Comparison of ENCODE assay signal across 20 mouse cellular contexts in the genomic region with DNA sequence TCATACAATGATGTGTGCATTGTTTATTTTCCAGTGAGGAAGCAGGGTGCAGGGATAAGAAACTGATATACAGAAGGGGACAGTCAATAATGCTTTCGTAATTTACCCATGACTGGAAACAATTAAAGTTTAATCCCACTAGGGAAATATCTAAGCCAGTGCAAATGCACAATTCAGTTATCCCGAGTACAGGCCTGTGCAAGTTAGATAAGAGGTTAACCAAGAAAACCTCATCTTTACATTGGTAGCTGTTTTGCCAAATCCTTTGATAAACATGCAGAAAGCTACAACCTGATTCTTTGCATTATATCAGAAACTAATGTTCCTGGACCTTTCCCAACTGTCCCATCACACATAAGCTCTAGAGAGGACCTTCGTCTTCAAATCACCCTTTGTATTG. TPM values are rescaled to one million over a fixed set of nuclear protein-coding genes. Genes with fewer than 3 reads are reported as not detected.
DNase-seq lines count a peak whose midpoint lies in the region; ATAC-seq and TF ChIP-seq lines count a peak whose summit lies in the region.
"Had no signal": no experiment of that assay in that cellular context is flagged by ENCODE, and none has a peak within 500 bp of the region (broad histone marks: within the 10 kb centered on the region; RNA-seq: fewer than 3 reads in every experiment).

No protein-coding gene starts in this region.

- no peak for TF ChIP-seq POLR2A in cerebellum, adult 2 months (IDR thresholded peaks at IDR 0.05; ENCODE audit: borderline replicate concordance, insufficient read depth, low read length)

- H3K27me3 ChIP-seq in liver, embryonic 11.5 days (replicated peaks; ENCODE audit: control insufficient read depth, insufficient read depth, low read length), result no peaks in the 10 kb centered on the region
- H3K27me3 ChIP-seq in midbrain, embryonic 15.5 days (replicated peaks), result no peaks in the 10 kb centered on the region
- no peaks in the 10 kb centered on the region for H3K27me3 ChIP-seq in midbrain, embryonic 16.5 days (ENCODE audit: control insufficient read depth, insufficient read depth, low read depth, low read length)
- H3K27me3 ChIP-seq in liver, embryonic 13.5 days, result no peaks in the 10 kb centered on the region
- no peaks in the 10 kb centered on the region for H3K27me3 ChIP-seq in cerebellum, adult 2 months (ENCODE audit: control insufficient read depth, insufficient read depth, low read length)
- H3K27me3 ChIP-seq: embryonic facial prominence, embryonic 13.5 days; forebrain, embryonic 13.5 days; heart, embryonic 12.5 days; hindbrain, embryonic 15.5 days had no signal

- no peak overlapping the region for H3K4me3 ChIP-seq in liver, embryonic 11.5 days (ENCODE audit: low read depth, low read length)
- no peak overlapping the region for H3K4me3 ChIP-seq in midbrain, embryonic 15.5 days
- H3K4me3 ChIP-seq in midbrain, embryonic 16.5 days (ENCODE audit: low read depth, low read length), result no peak overlapping the region
- H3K4me3 ChIP-seq in liver, embryonic 13.5 days (replicated peaks), result no peak overlapping the region
- no peak overlapping the region for H3K4me3 ChIP-seq in cerebellum, adult 2 months (replicated peaks; ENCODE audit: insufficient read depth, low read depth, low read length)
- H3K4me3 ChIP-seq: embryonic facial prominence, embryonic 13.5 days; forebrain, embryonic 13.5 days; heart, embryonic 12.5 days; hindbrain, embryonic 15.5 days had no signal

- no peak overlapping the region for H3K27ac ChIP-seq in liver, embryonic 11.5 days (ENCODE audit: low read depth, low read length)
- H3K27ac ChIP-seq in midbrain, embryonic 15.5 days, result no peak overlapping the region
- H3K27ac ChIP-seq in midbrain, embryonic 16.5 days (ENCODE audit: low read length), result no peak overlapping the region
- H3K27ac ChIP-seq in liver, embryonic 13.5 days, result no peak overlapping the region
- no peak overlapping the region for H3K27ac ChIP-seq in cerebellum, adult 2 months (ENCODE audit: insufficient read depth, low read length)
- H3K27ac ChIP-seq: embryonic facial prominence, embryonic 13.5 days; forebrain, embryonic 13.5 days; hindbrain, embryonic 15.5 days had no signal

- H3K36me3 ChIP-seq in liver, embryonic 11.5 days (ENCODE audit: control insufficient read depth, insufficient read depth, low read length), result no peaks in the 10 kb centered on the region
- no peaks in the 10 kb centered on the region for H3K36me3 ChIP-seq in midbrain, embryonic 15.5 days (replicated peaks)
- no peaks in the 10 kb centered on the region for H3K36me3 ChIP-seq in midbrain, embryonic 16.5 days (ENCODE audit: control insufficient read depth, insufficient read depth, low read length)
- no peaks in the 10 kb centered on the region for H3K36me3 ChIP-seq in liver, embryonic 13.5 days
- H3K36me3 ChIP-seq: embryonic facial prominence, embryonic 13.5 days; heart, embryonic 12.5 days; hindbrain, embryonic 15.5 days had no signal

- H3K9ac ChIP-seq in liver, embryonic 11.5 days (ENCODE audit: low read depth, low read length), result no peak overlapping the region
- H3K9ac ChIP-seq in midbrain, embryonic 15.5 days, result no peak overlapping the region
- H3K9ac ChIP-seq in midbrain, embryonic 16.5 days (ENCODE audit: low read depth, low read length), result no peak overlapping the region
- H3K9ac ChIP-seq in liver, embryonic 13.5 days, result no peak overlapping the region
- H3K9ac ChIP-seq: embryonic facial prominence, embryonic 13.5 days; forebrain, embryonic 13.5 days; forebrain, postnatal 0 days; heart, embryonic 12.5 days; hindbrain, embryonic 15.5 days had no signal

- no peak for TF ChIP-seq CTCF in cerebellum, adult 2 months (IDR thresholded peaks at IDR 0.05; ENCODE audit: borderline replicate concordance, insufficient read depth, low read depth, low read length)

- no peaks in the 10 kb centered on the region for H3K9me3 ChIP-seq in liver, embryonic 11.5 days (ENCODE audit: control insufficient read depth, low read length)
- H3K9me3 ChIP-seq in midbrain, embryonic 15.5 days, result no peaks in the 10 kb centered on the region
- H3K9me3 ChIP-seq in midbrain, embryonic 16.5 days (replicated peaks; ENCODE audit: control insufficient read depth, low read length, poor library complexity, severe bottlenecking), result no peaks in the 10 kb centered on the region
- no peaks in the 10 kb centered on the region for H3K9me3 ChIP-seq in liver, embryonic 13.5 days (replicated peaks)
- H3K9me3 ChIP-seq: embryonic facial prominence, embryonic 13.5 days; forebrain, embryonic 13.5 days; heart, embryonic 12.5 days; hindbrain, embryonic 15.5 days had no signal

- H3K4me2 ChIP-seq in liver, embryonic 11.5 days, result no peak overlapping the region
- H3K4me2 ChIP-seq in midbrain, embryonic 15.5 days, result no peak overlapping the region
- H3K4me2 ChIP-seq in midbrain, embryonic 16.5 days (ENCODE audit: low read length), result no peak overlapping the region
- no peak overlapping the region for H3K4me2 ChIP-seq in liver, embryonic 13.5 days
- H3K4me2 ChIP-seq: embryonic facial prominence, embryonic 13.5 days; forebrain, embryonic 13.5 days; heart, embryonic 12.5 days; hindbrain, embryonic 15.5 days had no signal

- H3K4me1 ChIP-seq in liver, embryonic 11.5 days (replicated peaks; ENCODE audit: control insufficient read depth, insufficient read depth, low read length), result no peaks in the 10 kb centered on the region
- no peaks in the 10 kb centered on the region; the same call in 1 of the 2 replicates for H3K4me1 ChIP-seq in midbrain, embryonic 15.5 days
- H3K4me1 ChIP-seq in midbrain, embryonic 16.5 days (ENCODE audit: control insufficient read depth, insufficient read depth, low read length), result 0 out of 2 replicates have a peak, but pooled peaks cover 2% of the 10 kb centered on the region
- H3K4me1 ChIP-seq in liver, embryonic 13.5 days (replicated peaks), result no peaks in the 10 kb centered on the region
- H3K4me1 ChIP-seq in cerebellum, adult 2 months (ENCODE audit: control insufficient read depth, insufficient read depth, low read length), result no peaks in the 10 kb centered on the region
- H3K4me1 ChIP-seq: embryonic facial prominence, embryonic 13.5 days; forebrain, embryonic 13.5 days; heart, embryonic 12.5 days; hindbrain, embryonic 15.5 days had no signal

- 0 out of 2 replicates have a peak, but pooled peaks have one; percentile 43 for ATAC-seq in liver, embryonic 11.5 days (replicated peaks; ENCODE audit: low FRiP score)
- 0 out of 2 replicates have a peak, but pooled peaks have one; percentile 17 for ATAC-seq in midbrain, embryonic 15.5 days (replicated peaks)
- ATAC-seq in midbrain, embryonic 16.5 days, result no peak
- peak; percentile 45; the same call in 1 of the 2 replicates for ATAC-seq in liver, embryonic 13.5 days (ENCODE audit: low read depth)
- ATAC-seq in megakaryocyte-erythroid progenitor cell, adult 5-6 weeks (replicated peaks; ENCODE audit: low FRiP score, low TSS enrichment, poor library complexity, severe bottlenecking), result peak; percentile 67
- ATAC-seq in erythroblast, adult 5-6 weeks (replicated peaks; ENCODE audit: low FRiP score, poor library complexity, severe bottlenecking), result no peak
- ATAC-seq: forebrain, embryonic 13.5 days; forebrain, postnatal 0 days had no signal

- whole genome bisulfite sequencing in liver, embryonic 11.5 days, result 46% methylated on average over 3 of the region's 3 CpGs
- WGBS in midbrain, embryonic 15.5 days, result 47% methylated on average over 3 of the region's 3 CpGs
- WGBS in midbrain, embryonic 16.5 days, result 41% methylated on average over 3 of the region's 3 CpGs
- WGBS in liver, embryonic 13.5 days (ENCODE audit: insufficient replicate concordance), result 21% methylated on average over 3 of the region's 3 CpGs
- WGBS in cerebellum, adult 2 months, result 66% methylated on average over 3 of the region's 3 CpGs

- DNase-seq in liver, embryonic 11.5 days (ENCODE audit: low spot score), result no peak
- no peak for DNase-seq in liver
- no peak for DNase-seq in liver, embryonic 13.5 days
- DNase-seq in cerebellum, adult 2 months, result no peak
- DNase-seq: adrenal gland, adult 2 months; adrenal gland, postnatal 25 days; cerebellum, adult 11-12 months; cerebellum, adult 9-11 months; cerebellum, postnatal 36 days; forebrain, postnatal 0 days; gastrocnemius, postnatal 25 days had no signal

RNA-seq across cellular contexts. Expression of gene Thsd7a, which starts 46.3 kb away (rescaled TPM):
- 0.40 and 0.80 TPM in 2 replicates for polyA plus RNA-seq in liver, embryonic 11.5 days (2014; fragmentation: Nextera tagmentation; extraction: Ambion mirVana)
- 42.6 and 44.6 TPM in 2 replicates for polyA plus RNA-seq in midbrain, embryonic 15.5 days (2015; fragmentation: Nextera tagmentation; extraction: Ambion mirVana)
- 28.4 and 34.2 TPM in 2 replicates for polyA plus RNA-seq in midbrain, embryonic 16.5 days (2015; fragmentation: Nextera tagmentation; extraction: Ambion mirVana)
- polyA plus RNA-seq in liver, embryonic 13.5 days (2015; fragmentation: Nextera tagmentation; extraction: Ambion mirVana), result 0.46 and 0.48 TPM in 2 replicates
- not detected in 2 replicates for total RNA-seq in megakaryocyte-erythroid progenitor cell, adult 5-6 weeks (2014; fragmentation: Nextera tagmentation)
- not detected in 2 replicates for total RNA-seq in megakaryocyte-erythroid progenitor cell, adult 5-6 weeks (2017)
- 1.3 TPM in 1 of 2 replicates, not detected in the other for total RNA-seq in erythroblast, adult 5-6 weeks (2015; ENCODE audit: low replicate concordance)
- 0.09 and 0.14 TPM in 2 replicates for total RNA-seq in erythroblast, adult 5-6 weeks (2017; ENCODE audit: low replicate concordance)
- 10.4 and 10.9 TPM in 2 replicates for polyA plus RNA-seq in cerebellum, adult 2 months (2012; rRNA removed)
- total RNA-seq: granulocyte monocyte progenitor cell, adult 5-6 weeks had no signal

Comparison
In these comparisons a context has a peak if more than half of its experiments do, and no peak if none do; other contexts are left out.
1. ATAC-seq: peak in liver, embryonic 11.5 days (single experiment), midbrain, embryonic 15.5 days (single experiment), liver, embryonic 13.5 days (single experiment) and megakaryocyte-erythroid progenitor cell, adult 5-6 weeks (single experiment); none in midbrain, embryonic 16.5 days (single experiment) and erythroblast, adult 5-6 weeks (single experiment).